Mouse (Mus musculus): ENCODE data around the gene Nfic.

Nfic gene

DNA sequence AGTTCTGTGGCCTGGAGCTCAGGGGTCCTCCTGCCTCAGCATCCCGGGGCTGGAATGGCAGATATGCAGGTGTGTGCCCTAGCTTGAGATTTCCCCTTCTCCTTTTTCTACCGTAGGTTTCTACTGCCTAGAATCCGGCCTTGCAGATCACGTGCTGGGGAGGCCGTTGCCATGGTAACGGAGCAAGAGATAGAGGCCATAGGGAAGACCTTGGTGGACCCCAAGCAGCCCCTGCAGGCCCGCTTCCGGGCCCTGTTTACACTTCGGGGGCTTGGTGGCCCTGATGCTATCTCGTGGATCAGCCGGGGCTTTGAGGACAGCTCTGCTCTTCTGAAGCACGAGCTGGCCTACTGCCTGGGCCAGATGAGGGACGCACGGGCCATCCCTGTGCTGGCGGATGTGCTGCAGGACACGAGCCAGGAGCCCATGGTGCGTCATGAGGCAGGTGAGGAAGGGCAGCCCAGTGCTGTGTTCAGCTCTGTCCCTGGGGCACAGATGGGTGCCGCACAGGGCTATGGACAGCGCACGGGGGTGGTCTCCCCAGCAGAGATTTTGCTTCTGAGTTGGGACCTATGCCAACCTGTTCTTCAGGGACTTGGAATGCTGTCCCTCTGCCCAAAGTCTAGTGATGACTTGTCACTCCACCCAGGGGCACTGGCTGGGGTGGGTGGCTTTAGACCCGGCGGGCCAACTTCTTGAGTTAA, 69.7 kb downstream of the Nfic start:
- DNase-seq (ENCODE audit: low spot score in 2 of 2), result no peak

DNA sequence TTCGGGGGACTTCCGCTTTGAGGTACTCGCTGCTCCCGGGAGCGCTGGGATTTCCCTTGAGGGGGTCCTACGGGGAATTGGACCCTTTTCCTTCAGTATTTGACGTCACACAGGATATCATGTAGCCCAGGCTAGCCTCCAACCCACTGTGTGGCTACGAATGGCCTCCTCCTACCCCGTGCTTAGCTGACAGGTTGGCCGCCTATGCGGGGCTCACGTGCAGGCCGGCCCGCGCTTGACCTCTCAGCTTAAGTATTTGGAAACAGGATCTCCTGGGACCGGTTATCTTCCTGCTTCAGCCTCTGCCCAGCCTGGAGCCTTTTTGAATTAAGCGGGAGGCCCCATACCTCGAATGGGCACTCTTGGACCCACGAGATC, 70.8 kb downstream of the Nfic start:
- no peak for DNase-seq (ENCODE audit: low spot score in 2 of 2)

DNA sequence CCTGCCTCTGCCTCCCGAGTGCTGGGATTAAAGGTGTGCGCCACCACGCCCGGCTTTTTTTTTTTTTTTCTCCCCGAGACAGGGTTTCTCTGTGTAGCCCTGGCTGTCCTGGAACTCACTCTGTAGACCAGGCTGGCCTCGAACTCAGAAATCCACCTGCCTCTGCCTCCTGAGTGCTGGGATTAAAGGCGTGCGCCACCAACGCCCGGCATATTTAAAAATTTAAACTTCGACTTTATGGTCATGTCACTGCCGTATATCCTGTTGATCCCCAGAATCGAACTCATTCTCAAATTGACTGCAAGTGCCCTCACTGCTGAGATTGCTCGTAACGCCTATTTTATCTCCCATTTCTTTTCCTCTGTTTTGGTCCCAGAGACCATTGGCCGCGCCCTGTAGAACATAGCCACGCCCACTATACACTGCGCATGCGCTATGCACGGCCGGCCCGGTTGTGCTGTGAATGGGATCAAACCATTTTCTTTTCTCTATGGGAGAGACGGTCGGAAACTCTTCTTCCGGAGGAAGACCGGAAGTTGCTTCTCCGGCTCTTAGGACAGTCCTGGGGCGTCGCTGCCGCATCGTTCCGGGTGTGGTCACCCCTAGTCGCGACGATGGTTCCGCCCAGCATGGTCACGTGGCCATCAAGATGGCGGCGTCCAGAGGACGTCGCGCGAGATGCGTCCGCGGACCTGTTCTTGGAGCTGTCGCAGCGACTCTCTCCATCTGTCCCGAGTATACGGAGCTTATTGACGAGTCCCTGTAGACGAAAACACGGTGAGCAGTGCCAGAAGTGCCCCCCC, 71.4 kb downstream of the Nfic start, which contains the start of the genes Dohh and Gm48551:
Gene Dohh (plus strand): TSS at position 627 of the 803 bp plus-strand sequence.
Gene Gm48551 (plus strand): TSS at position 665 of the 803 bp plus-strand sequence.
- peak; percentile 97 for DNase-seq (ENCODE audit: low spot score in 2 of 2)

DNA sequence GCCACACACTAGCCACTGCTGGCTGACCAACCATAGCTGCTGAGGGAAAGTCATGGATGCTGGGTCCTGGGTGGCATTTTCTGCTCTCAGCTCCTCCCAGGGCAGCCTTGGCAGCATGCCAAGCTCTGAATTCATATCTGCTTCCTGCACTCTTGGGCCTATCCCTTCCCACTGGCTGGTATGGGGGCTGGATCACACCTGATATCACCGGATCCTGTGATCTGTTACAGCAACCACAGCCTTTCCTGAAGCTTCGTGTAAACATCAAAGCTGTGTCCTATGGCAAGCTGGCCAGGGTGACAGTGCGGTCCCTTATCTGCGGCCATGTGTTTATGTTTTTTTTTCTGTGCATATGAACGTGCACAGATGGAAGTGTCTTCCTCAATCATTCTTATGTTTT, 73.4 kb downstream of the Nfic start:
- no peak for DNase-seq (ENCODE audit: low spot score in 2 of 2)

DNA sequence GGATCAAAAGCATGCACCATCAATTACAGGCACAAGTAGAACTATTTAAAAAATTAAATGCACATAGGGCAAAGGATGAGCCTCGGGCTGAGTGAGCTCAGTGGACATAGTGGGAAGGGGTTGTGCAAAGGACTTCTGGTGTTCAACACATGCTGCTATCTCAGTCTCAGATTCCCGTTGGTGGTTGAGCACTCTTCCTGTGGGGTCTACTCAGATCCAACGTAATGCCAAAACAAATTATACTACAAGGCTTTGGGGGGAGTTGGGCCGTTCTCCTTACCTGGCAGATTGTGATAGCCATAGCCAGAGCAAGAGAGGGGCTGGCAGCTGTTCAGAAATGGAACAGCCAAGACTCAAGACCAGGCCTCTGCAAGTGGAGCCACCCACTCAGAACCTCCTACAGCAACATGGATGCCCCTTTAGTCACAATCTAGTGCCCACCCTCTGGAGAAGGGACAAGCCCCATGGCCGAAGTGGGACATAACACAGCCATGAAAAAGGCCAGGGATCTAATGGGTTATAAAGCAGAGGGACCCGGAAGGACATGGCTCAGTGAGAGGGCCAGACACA, 75.5 kb downstream of the Nfic start:
- no peak for DNase-seq (ENCODE audit: low spot score in 2 of 2)

DNA sequence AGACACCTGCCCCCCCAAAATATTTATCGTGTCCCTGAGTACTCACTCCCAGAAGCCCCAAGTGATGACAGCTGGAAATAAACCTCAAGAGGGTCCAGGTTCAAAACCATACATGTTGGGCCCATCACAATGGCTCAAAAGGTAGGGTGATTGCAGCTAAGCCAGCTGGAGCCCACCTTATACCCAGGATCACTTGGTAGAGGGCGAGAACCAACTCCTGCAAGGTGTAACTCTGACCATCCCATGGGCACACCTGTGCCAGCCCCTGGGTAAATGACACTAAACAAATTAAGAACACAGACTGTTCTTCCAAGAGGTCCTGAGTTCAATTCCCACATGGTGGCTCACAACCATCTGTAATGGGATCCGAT, 76.3 kb downstream of the Nfic start:
- no peak for DNase-seq (ENCODE audit: low spot score in 2 of 2)

DNA sequence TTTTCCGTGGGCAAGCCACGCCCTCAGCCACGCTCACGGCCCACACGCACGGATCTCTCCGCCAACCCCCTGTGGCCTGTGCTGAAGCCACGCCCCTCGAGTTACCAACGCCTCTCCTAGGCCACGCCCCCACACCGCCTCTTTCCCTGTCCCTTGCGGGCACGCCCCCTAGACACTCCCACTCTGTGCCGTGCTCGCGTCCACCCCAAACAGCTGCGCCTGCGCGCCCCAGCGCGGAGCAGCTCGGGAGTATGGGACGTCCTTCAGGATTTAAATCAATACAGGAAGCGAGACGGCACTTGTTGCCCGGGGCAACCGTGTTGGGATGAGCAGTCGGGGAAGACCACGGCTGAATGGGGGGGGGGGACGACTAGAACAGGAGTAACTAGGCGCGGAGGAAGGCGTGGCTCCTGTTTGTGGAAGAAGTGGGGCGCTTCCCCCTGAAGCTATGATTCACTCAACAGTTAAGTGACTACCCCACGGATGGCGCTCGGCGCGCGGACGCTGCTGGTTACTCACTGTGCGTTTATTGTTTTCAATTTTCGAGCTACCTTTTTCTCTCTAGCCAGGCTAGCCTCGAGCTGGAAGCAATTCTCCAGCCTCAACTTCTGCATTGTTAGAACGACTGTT, 76.8 kb downstream of the Nfic start:
- peak; percentile 100 for DNase-seq (ENCODE audit: low spot score in 2 of 2)

DNA sequence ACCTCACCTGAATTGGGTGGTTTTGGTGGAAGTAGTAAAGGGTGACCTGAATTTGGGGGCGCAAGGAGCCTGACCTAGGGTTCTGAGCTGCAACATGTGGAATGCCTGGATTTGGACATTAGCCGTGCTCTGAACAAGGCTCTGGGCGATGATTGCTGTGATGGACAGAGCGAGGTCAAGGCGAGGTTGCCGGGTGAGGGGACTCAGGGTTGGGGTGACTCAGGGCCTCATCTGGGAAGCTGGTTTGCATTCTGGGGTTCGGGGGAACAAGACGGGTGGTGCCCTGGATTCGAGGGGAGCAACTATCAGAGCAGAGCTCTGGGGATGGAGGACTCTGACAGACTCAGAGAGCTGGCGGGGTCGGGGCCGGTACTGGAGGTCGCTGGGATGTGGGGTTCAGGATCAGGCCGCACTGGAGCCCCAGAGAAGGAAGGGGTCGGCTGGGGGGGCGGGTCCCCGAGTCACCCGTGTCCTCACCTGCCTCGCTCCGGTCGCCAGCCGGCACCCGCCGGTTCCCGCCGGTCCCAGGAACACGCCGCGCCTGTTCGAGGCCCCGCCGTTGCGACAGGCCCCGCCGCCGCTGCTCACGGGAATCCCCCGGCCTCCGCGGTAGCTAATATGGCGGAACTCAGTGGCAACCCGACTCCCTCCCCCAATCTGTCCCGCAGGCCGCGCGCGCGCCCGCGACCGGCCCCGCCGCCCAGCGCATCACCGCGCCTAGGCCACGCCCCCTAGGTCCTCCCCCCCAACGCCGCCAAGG, 77.5 kb downstream of the Nfic start, which contains the start of gene Fzr1:
Gene Fzr1 (minus strand): TSS at position 724 of the 760 bp plus-strand sequence.
- no peak for DNase-seq (ENCODE audit: low spot score in 2 of 2)

DNA sequence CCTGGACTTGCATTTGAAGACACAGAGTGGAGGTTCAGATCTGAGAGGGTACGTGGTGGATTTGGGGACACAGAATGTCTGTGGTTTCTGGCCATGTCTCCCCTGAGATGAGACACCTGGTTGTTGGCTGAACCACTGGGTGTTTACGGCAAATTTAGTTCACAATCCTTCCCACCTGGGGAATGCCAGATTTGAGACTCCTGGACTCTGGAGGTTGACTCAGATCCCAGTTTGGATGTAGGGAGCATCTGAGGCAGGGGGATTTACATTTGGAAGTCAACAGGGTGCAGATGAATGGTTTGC, 78.1 kb downstream of the Nfic start:
- no peak for DNase-seq (ENCODE audit: low spot score in 2 of 2)

DNA sequence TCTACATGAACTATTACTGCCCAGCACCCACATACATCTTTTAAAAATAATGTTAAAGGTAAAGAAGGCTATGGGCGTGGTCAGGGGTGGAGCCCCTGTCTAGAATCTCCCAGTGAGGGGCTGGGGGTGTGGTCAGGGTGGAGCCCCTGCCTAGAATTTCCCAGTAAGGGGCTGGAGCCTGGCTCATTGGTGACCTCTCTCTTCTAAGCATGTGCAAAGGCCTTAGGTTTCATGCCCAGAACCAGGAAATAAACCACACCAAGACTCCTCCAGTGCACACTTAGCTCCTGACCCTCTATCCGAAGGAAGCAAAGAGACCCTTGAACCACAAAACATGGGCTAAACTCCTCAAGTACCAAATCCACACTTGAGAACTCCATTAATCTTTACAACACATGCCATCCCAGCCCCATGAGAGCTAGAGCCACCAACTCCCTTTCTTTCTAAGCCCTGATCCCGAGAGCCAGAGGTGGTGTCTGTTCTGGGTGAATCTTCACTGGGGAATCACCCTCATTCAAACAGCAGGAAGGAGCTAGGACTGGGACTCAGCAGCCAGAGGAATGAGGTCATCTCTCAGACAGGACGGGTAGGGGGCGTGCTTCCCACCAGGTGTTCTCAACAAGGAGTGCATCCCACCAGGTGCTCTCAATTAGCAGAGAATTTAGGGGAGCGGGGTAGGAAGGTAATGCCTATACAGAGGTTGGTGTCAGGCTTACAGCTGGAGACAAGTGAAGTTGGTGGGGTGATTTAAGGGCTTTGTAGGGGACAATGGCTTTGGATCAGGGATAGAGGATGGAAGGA, 78.7 kb downstream of the Nfic start:
- DNase-seq (ENCODE audit: low spot score in 2 of 2), result no peak

DNA sequence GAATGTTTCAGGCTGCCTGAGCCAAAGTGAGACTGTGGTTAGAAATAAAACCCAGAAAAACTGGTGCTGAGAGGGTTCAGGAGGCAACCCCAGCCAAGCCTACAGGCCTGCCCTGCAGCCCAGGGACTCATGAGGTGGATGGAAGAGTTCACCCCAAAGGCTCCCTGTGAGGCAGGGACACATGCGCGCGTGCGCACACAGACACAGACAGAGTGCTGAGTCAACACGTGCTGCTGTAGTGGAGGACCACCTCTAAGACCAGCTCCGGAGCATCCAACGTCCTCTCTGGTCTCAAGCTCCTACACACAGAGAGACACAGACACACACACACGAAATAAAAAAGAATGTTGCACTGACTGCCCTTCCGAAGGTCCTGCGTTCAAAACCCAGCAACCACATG, 80.1 kb downstream of the Nfic start:
- DNase-seq (ENCODE audit: low spot score in 2 of 2), result no peak

DNA sequence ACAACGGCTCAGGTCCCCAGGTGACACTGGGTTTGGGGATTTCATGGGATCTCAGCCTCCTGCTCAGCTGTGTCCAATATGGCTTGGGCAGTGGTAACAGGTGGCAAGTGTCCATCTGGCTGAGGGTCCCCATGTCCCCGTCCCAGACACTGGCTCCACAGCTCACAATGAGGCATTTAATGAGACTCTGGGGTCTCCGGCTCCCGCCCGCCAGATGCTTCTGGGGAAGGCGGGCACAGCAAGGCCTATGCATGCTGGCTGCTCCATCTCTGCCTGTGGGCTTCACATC, 88.3 kb downstream of the Nfic start:
- DNase-seq (ENCODE audit: low spot score in 2 of 2), result no peak

DNA sequence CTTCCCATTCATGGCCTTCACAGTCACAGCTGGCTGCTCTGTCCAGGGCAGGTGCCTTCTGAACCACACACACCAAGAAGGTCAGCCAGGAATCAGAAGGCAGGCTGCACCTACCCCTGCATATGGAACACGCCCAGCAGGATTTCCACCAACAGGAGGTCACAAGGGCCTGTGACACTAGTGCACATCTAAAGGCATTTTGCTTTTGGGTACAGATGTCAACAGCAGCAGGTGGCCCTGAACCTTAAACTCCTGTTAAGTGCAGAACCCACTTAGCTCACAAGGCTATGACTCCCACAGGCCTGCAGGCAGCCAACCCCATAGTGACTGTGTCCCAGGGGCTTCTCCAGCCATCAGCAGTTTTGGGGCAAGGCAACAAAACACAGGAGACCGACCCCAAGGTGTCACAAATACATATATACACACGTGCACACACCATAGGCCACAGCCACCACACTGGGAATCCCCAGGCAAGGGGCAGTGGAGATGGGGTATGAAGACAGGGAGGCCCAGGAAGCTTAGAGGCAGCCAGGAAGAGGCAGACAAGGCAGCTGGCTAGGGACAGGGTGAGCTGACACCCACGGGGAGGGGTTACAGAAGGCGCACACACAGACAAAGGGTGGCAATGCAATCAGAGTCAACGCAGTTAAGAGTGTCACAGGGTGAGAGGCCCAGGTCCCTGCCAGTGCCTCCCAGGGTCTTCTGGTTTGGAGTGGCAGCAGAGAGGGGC, 88.8 kb downstream of the Nfic start:
- no peak for DNase-seq (ENCODE audit: low spot score in 2 of 2)

DNA sequence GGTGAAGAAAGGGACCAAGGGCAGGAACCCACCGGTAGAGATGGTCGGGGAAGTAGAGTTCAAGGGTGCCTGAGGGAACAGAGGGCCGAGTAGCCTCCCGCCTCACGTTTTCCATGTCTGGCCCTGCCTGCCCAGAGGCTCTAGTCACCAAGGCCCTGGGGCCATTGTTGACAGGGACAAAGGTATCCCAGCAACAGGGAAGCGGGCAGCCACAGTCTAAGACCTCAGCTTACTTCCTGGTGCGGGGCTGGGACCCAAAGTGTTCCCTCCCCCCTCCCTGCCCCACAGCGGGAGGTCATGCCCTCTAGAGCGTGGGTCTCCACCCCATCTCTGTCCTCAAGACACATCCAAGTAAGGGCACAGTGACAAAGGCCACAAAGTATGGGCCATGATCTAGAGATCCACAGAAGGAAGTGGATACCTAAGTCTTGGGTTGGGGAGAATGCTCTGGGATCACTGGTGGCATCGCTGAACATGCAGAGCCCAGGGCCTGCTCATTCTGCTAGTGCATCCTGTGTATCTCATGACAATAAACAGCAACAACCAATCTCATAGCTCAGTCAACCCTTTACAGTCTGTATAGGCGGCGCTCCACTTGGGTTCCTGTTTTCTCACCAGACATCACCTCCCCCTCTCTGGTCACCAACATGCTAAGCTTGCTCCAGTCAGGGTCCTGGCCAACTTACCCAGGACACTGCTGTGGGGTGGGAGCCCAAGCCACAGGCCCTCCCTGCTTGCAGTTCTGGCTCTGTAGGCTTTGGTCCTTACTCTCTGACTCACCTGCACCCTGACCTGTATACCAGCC, 89.6 kb downstream of the Nfic start, which contains the start of gene 4930404N11Rik:
Gene 4930404N11Rik (minus strand): TSS at position 145 of the 805 bp plus-strand sequence.
- no peak for DNase-seq (ENCODE audit: low spot score in 2 of 2)

DNA sequence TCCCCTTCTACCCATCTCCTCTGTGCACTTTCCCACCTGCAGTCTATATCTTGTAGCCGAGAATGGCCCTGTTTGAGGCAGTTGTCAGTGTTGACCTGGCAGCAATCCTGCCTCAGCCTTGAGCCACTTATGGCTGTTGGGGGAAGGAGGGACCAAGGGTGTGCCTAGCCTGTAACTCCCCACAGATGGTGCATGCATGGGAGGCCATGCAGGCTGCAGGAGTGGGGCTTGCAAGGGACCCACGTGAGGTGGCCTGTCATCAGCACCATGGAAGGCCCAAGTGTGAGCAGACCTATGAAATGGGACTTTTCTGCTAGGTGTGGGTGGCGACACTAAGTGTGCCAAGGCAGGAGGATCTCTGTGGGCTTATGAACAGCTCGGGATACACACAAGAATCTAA, 90.4 kb downstream of the Nfic start:
- no peak for DNase-seq (ENCODE audit: low spot score in 2 of 2)

DNA sequence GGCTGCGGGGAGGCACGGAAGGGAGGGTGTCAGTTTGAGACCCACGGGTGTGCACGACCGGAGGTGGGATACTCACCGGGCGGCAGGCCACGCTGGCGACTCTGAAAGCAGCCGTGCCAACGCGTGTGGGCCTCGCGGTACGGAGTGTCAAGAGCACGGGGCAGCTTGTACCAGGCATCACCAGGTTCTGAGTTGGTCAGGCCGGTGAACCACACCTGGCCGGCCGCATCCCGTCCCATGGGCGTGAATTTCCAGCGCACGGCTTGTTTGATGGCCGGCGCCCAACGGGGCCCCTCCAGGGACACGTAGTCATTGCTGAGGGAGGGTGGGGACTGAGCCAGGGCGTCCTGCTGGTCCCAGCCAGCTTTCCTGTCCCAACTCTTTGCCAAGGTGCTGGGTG, 90.8 kb downstream of the Nfic start:
- DNase-seq (ENCODE audit: low spot score in 2 of 2), result no peak

DNA sequence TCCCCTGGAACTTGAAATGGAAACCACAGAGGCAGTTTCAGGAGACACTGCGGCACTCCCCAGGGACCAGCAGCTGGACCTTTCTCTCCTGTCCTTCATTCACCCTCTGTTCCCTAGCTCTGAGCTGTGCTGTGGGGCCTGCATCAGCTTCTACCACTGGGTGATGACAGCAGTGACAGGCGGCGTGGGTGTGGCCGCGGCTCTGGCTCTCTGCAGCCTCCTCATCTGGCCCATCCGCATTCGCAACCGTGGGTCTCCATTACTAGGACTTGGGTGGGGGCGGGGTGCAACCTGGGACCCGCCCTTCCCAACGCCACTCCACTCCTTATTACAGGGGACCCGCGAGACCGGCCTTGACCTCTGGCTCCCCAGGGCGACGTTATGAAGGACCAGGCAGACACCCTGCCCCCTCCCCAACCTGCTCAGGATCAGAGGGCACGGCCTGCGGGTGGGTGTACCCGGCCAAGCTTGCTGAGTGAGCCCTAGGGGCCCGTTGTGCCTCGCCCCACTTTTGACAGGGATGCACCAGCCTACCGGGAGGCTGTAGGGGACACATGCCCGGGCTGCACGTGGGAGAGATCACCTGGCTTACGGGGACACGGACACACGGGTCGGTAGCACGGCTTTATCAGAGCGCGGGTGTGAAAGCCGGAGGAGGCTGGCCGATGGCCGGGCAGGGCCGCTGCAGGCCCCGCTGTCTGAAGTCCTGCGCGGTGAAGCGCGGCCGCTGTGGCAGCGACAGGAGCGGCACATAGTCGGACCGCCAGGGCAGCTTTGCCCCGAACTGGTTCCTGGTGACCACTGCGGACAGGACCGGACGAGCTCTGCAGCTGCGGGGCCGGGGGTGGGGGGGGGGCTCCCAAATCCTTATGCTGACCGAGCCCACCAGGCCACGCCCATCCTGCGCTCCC, 91.7 kb downstream of the Nfic start:
- DNase-seq (ENCODE audit: low spot score in 2 of 2), result no peak

DNA sequence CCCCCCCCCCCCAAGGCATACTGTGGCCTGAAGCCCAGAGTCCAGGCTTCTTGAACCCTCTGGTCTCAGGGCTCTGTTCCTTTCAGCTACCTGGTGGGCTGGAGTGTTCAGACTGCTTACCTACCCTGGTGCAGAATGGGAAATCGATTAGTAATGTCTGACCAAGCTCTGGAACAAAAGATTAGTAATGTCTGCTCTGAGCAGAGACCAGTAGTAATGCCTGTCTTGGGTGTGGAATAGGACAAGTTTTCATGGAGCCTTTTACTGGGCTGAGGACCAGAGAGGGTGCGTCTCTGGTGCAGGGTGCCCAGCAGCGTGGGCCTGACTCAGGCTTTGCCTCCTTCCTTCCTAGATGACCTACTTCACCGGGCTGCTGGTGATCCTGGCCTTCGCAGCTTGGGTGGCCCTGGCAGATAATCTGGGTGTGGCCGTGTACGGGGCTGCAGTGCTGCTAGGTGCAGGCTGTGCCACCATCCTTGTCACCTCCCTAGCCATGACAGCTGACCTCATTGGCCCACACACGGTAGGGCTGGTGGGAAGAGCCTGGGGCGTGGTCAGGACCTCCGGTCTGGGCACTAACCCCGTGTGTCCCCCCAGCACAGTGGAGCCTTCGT, 93.0 kb downstream of the Nfic start:
- DNase-seq (ENCODE audit: low spot score in 2 of 2), result no peak
